Mouse (Mus musculus): ENCODE data around the gene Hnrnph3. TPM values are rescaled to one million over a fixed set of nuclear protein-coding genes. Genes with fewer than 3 reads are reported as not detected.
"Not testable (repeated sequence)": the region's sequence is repeated elsewhere in the genome, so short reads cannot be mapped to it uniquely, and the experiment has no call there.

Gene Hnrnph3
- polyA plus RNA-seq, 1 experiment from 2014 or later = 75.5 TPM

- Histone ChIP-seq H3K36me3 (ENCODE audit: control insufficient read depth, insufficient read depth) (no peaks in the 10 kb centered on the region), H3K9ac (ENCODE audit: low read length) (no peak overlapping the region), H3K4me3 (ENCODE audit: low read length) (no peak overlapping the region), H3K4me2 (ENCODE audit: low read depth, low read length) (peak overlapping the region; percentile 26; the same call in 1 of the 2 replicates), H3K27me3 (ENCODE audit: control insufficient read depth, insufficient read depth, low read length) (no peaks in the 10 kb centered on the region), H3K9me3 (replicated peaks; ENCODE audit: control insufficient read depth, low read length) (no peaks in the 10 kb centered on the region), H3K4me1 (ENCODE audit: control insufficient read depth, insufficient read depth, low read length) (peaks cover 7% of the 10 kb centered on the region), H3K27ac (ENCODE audit: low read length) (no peak overlapping the region)
- 32% methylated on average over 24 of the region's 24 CpGs for WGBS
- ATAC-seq (replicated peaks; ENCODE audit: extremely low read depth, insufficient read depth, low FRiP score) = peak; percentile 34; the same call in 1 of the 2 replicates
Observed at GRCm38 (mm10) chr10:63056966-63057750, 33.1 kb upstream of the Hnrnph3 start.

GRCm38 (mm10) chr10:63054586-63054985 lies 30.6 kb upstream of the Hnrnph3 start:
- WGBS = 71% methylated on average over 2 of the region's 2 CpGs
- Histone ChIP-seq H3K27me3 (ENCODE audit: control insufficient read depth, insufficient read depth, low read length) (no peaks in the 10 kb centered on the region), H3K4me2 (ENCODE audit: low read depth, low read length) (no peak overlapping the region), H3K4me3 (ENCODE audit: low read length) (no peak overlapping the region), H3K36me3 (ENCODE audit: control insufficient read depth, insufficient read depth) (no peaks in the 10 kb centered on the region), H3K9me3 (replicated peaks; ENCODE audit: control insufficient read depth, low read length) (no peaks in the 10 kb centered on the region), H3K27ac (ENCODE audit: low read length) (no peak overlapping the region), H3K4me1 (ENCODE audit: control insufficient read depth, insufficient read depth, low read length) (no peaks in the 10 kb centered on the region), H3K9ac (ENCODE audit: low read length) (no peak overlapping the region)
- no peak for ATAC-seq (replicated peaks; ENCODE audit: extremely low read depth, insufficient read depth, low FRiP score)

GRCm38 (mm10) chr10:63054071-63054470 lies 30.1 kb upstream of the Hnrnph3 start:
- not testable (repeated sequence) for H3K9ac ChIP-seq (ENCODE audit: low read length); H3K27ac ChIP-seq (ENCODE audit: low read length); H3K4me3 ChIP-seq (ENCODE audit: low read length); H3K4me1 ChIP-seq (ENCODE audit: control insufficient read depth, insufficient read depth, low read length); H3K27me3 ChIP-seq (ENCODE audit: control insufficient read depth, insufficient read depth, low read length); H3K4me2 ChIP-seq (ENCODE audit: low read depth, low read length); H3K36me3 ChIP-seq (ENCODE audit: control insufficient read depth, insufficient read depth); ATAC-seq (replicated peaks; ENCODE audit: extremely low read depth, insufficient read depth, low FRiP score); H3K9me3 ChIP-seq (replicated peaks; ENCODE audit: control insufficient read depth, low read length)
- 80% methylated on average over 6 of the region's 6 CpGs for WGBS

- no peak overlapping the region for H3K27ac ChIP-seq (ENCODE audit: low read length)
- H3K36me3 ChIP-seq (ENCODE audit: control insufficient read depth, insufficient read depth) = no peaks in the 10 kb centered on the region
- no peak overlapping the region for H3K9ac ChIP-seq (ENCODE audit: low read length)
- no peak overlapping the region for H3K4me3 ChIP-seq (ENCODE audit: low read length)
- H3K9me3 ChIP-seq (replicated peaks; ENCODE audit: control insufficient read depth, low read length) = no peaks in the 10 kb centered on the region
- H3K4me1 ChIP-seq (ENCODE audit: control insufficient read depth, insufficient read depth, low read length) = no peaks in the 10 kb centered on the region
- WGBS = 45% methylated on average over 6 of the region's 6 CpGs
- H3K27me3 ChIP-seq (ENCODE audit: control insufficient read depth, insufficient read depth, low read length) = no peaks in the 10 kb centered on the region
- no peak for ATAC-seq (replicated peaks; ENCODE audit: extremely low read depth, insufficient read depth, low FRiP score)
- H3K4me2 ChIP-seq (ENCODE audit: low read depth, low read length) = no peak overlapping the region
Observed at GRCm38 (mm10) chr10:63053007-63053406, 29.0 kb upstream of the Hnrnph3 start.

- H3K4me1 ChIP-seq (ENCODE audit: control insufficient read depth, insufficient read depth, low read length) = no peaks in the 10 kb centered on the region
- H3K4me3 ChIP-seq (ENCODE audit: low read length) = no peak overlapping the region
- H3K4me2 ChIP-seq (ENCODE audit: low read depth, low read length) = no peak overlapping the region
- 89% methylated on average over 6 of the region's 6 CpGs for WGBS
- no peaks in the 10 kb centered on the region for H3K27me3 ChIP-seq (ENCODE audit: control insufficient read depth, insufficient read depth, low read length)
- no peak for ATAC-seq (replicated peaks; ENCODE audit: extremely low read depth, insufficient read depth, low FRiP score)
- H3K27ac ChIP-seq (ENCODE audit: low read length) = no peak overlapping the region
- H3K9ac ChIP-seq (ENCODE audit: low read length) = no peak overlapping the region
- no peaks in the 10 kb centered on the region for H3K36me3 ChIP-seq (ENCODE audit: control insufficient read depth, insufficient read depth)
- no peaks in the 10 kb centered on the region for H3K9me3 ChIP-seq (replicated peaks; ENCODE audit: control insufficient read depth, low read length)
Observed at GRCm38 (mm10) chr10:63052011-63052410, 28.0 kb upstream of the Hnrnph3 start.

- Histone ChIP-seq H3K4me3 (ENCODE audit: low read length) (no peak overlapping the region), H3K9ac (ENCODE audit: low read length) (no peak overlapping the region), H3K27ac (ENCODE audit: low read length) (no peak overlapping the region), H3K4me1 (ENCODE audit: control insufficient read depth, insufficient read depth, low read length) (no peaks in the 10 kb centered on the region), H3K27me3 (ENCODE audit: control insufficient read depth, insufficient read depth, low read length) (no peaks in the 10 kb centered on the region), H3K9me3 (replicated peaks; ENCODE audit: control insufficient read depth, low read length) (no peaks in the 10 kb centered on the region), H3K4me2 (ENCODE audit: low read depth, low read length) (no peak overlapping the region), H3K36me3 (ENCODE audit: control insufficient read depth, insufficient read depth) (no peaks in the 10 kb centered on the region)
- no peak for ATAC-seq (replicated peaks; ENCODE audit: extremely low read depth, insufficient read depth, low FRiP score)
- 77% methylated on average over 7 of the region's 7 CpGs for WGBS
Observed at GRCm38 (mm10) chr10:63051267-63051666, 27.2 kb upstream of the Hnrnph3 start.

- Histone ChIP-seq H3K4me1 (ENCODE audit: control insufficient read depth, insufficient read depth, low read length) (no peaks in the 10 kb centered on the region), H3K4me3 (ENCODE audit: low read length) (no peak overlapping the region), H3K9ac (ENCODE audit: low read length) (no peak overlapping the region), H3K27ac (ENCODE audit: low read length) (no peak overlapping the region), H3K4me2 (ENCODE audit: low read depth, low read length) (no peak overlapping the region), H3K27me3 (ENCODE audit: control insufficient read depth, insufficient read depth, low read length) (no peaks in the 10 kb centered on the region), H3K36me3 (ENCODE audit: control insufficient read depth, insufficient read depth) (no peaks in the 10 kb centered on the region), H3K9me3 (replicated peaks; ENCODE audit: control insufficient read depth, low read length) (no peaks in the 10 kb centered on the region)
- 60% methylated on average over 1 of the region's 2 CpGs for WGBS
- ATAC-seq (replicated peaks; ENCODE audit: extremely low read depth, insufficient read depth, low FRiP score) = no peak
Observed at GRCm38 (mm10) chr10:63049106-63049505, 25.1 kb upstream of the Hnrnph3 start.

GRCm38 (mm10) chr10:63047751-63048150 lies 23.7 kb upstream of the Hnrnph3 start:
- 81% methylated on average over 8 of the region's 8 CpGs for WGBS
- H3K4me1 ChIP-seq (ENCODE audit: control insufficient read depth, insufficient read depth, low read length) = 0 out of 2 replicates have a peak, but pooled peaks cover 2% of the 10 kb centered on the region
- H3K4me3 ChIP-seq (ENCODE audit: low read length) = no peak overlapping the region
- H3K4me2 ChIP-seq (ENCODE audit: low read depth, low read length) = no peak overlapping the region
- no peaks in the 10 kb centered on the region for H3K27me3 ChIP-seq (ENCODE audit: control insufficient read depth, insufficient read depth, low read length)
- ATAC-seq (replicated peaks; ENCODE audit: extremely low read depth, insufficient read depth, low FRiP score) = no peak
- H3K27ac ChIP-seq (ENCODE audit: low read length) = no peak overlapping the region
- H3K36me3 ChIP-seq (ENCODE audit: control insufficient read depth, insufficient read depth) = no peaks in the 10 kb centered on the region
- no peaks in the 10 kb centered on the region for H3K9me3 ChIP-seq (replicated peaks; ENCODE audit: control insufficient read depth, low read length)
- no peak overlapping the region for H3K9ac ChIP-seq (ENCODE audit: low read length)

- WGBS = 57% methylated on average over 3 of the region's 3 CpGs
- Histone ChIP-seq H3K4me1 (ENCODE audit: control insufficient read depth, insufficient read depth, low read length) (peaks cover 2% of the 10 kb centered on the region; the same call in 1 of the 2 replicates), H3K27ac (ENCODE audit: low read length) (no peak overlapping the region), H3K9me3 (replicated peaks; ENCODE audit: control insufficient read depth, low read length) (no peaks in the 10 kb centered on the region), H3K9ac (ENCODE audit: low read length) (no peak overlapping the region), H3K36me3 (ENCODE audit: control insufficient read depth, insufficient read depth) (no peaks in the 10 kb centered on the region), H3K4me3 (ENCODE audit: low read length) (no peak overlapping the region), H3K27me3 (ENCODE audit: control insufficient read depth, insufficient read depth, low read length) (no peaks in the 10 kb centered on the region), H3K4me2 (ENCODE audit: low read depth, low read length) (no peak overlapping the region)
- no peak for ATAC-seq (replicated peaks; ENCODE audit: extremely low read depth, insufficient read depth, low FRiP score)
Observed at GRCm38 (mm10) chr10:63043154-63043553, 19.1 kb upstream of the Hnrnph3 start.

All from heart, embryonic 16.5 days (tissue).